Mouse (Mus musculus) liver, embryonic 14.5 days (tissue): ENCODE data around the gene Crnkl1.

Experiments
- CTCF ChIP-seq: IDR thresholded peaks from 2 replicates; pipeline ENCODE4 v1.5.1; 2016; ENCODE audit warnings: antibody characterized with exemption, low read depth, control low read depth
- EP300 ChIP-seq: IDR thresholded peaks from 2 replicates; pipeline ENCODE4 v1.6.1; 2016; ENCODE audit warnings: antibody characterized with exemption, low read depth

DNA sequence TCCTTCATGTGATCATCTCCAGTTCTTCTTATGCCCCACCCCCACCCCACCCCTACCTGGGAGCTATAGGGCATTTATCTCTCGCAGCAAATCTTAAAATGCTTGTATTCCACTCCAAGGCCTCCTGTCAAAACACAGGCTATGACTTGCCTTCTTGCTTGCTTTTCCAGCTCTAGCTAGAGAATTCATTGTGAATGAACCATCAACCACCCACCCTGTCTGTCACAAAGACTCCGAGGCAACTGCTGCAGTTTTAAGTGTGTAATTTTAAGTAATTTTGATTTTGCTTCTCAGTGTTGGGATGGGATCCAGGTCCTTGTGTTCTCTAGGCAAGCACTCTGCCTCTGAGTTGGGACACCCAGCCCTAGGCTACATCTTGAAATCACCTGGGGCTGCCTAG is 44.2 kb downstream of the Crnkl1 start:
- TF ChIP-seq CTCF (no peak), EP300 (no peak)
